Mouse (Mus musculus): Measurements from ENCODE around the gene Necap2. TPM values are rescaled to one million over a fixed set of nuclear protein-coding genes. Genes with fewer than 3 reads are reported as not detected.

Necap2 gene
- polyA plus RNA-seq, 1 experiment from 2014 or later = 76.7 TPM

DNA sequence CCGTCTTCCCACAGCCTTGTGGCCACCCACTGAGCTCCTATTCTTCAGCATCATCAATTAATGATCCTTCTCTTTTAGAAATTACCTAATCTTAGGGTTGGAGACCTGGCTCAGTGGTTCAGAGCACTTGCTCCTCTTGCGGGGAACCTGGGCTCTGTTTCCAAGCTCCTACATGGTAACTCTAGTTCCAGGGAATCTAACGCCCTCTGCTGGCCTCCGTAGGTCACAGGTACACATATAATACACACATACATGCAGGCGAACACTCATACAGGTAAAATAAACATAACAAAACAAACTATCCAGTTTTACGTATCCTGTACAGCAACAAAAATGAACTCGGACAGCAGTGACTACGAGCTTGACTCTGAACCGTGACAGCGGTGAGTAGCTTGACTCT, 21.2 kb downstream of the Necap2 start:
- Histone ChIP-seq H3K4me3 (no peak overlapping the region), H3K9me3 (no peaks in the 10 kb centered on the region), H3K4me2 (no peak overlapping the region), H3K4me1 (peaks cover 43% of the 10 kb centered on the region), H3K9ac (no peak overlapping the region), H3K27ac (no peak overlapping the region), H3K36me3 (peaks cover 45% of the 10 kb centered on the region), H3K27me3 (no peaks in the 10 kb centered on the region)
- ATAC-seq (ENCODE audit: insufficient number of reproducible peaks, insufficient read depth, low FRiP score, low TSS enrichment, low read depth) = no peak
- 95% methylated on average over 10 of the region's 10 CpGs for WGBS

DNA sequence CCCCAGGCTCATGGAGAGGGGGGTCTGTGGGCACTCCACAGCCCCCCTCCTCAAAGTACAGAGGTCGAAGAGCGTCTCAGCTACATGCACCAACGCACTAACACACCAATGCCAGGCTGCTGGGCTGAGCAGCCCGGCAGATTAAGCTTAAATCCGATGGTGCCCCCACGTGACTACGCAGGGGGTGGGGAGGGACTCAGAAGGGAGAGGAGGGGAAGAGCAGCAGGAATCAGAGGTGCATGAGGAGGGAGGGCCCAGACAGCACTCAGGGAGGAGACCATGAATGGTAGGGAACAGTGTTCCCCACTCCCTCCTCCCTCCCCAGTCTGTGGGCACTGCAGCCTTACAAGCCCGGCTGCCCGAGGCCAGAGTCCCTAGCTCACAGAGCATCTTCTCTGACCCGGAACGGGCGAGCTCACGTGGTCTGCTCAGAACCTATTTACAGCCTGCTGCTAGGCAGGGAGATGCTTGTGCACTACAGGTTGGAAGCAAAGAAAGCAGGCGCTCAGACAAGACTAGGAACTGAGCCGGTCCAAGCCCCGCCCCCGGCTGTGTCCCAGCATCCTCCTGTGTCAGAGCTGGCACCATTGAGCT, 24.5 kb downstream of the Necap2 start:
- WGBS = 18% methylated on average over 17 of the region's 17 CpGs
- no peaks in the 10 kb centered on the region for H3K27me3 ChIP-seq
- H3K27ac ChIP-seq = peak overlapping the region; percentile 72
- no peaks in the 10 kb centered on the region for H3K9me3 ChIP-seq
- peak overlapping the region; percentile 64 for H3K9ac ChIP-seq
- H3K4me2 ChIP-seq = peak overlapping the region; percentile 50
- peaks cover 25% of the 10 kb centered on the region for H3K4me1 ChIP-seq
- H3K4me3 ChIP-seq = peak overlapping the region; percentile 24
- H3K36me3 ChIP-seq = peaks cover 58% of the 10 kb centered on the region
- ATAC-seq (ENCODE audit: insufficient number of reproducible peaks, insufficient read depth, low FRiP score, low TSS enrichment, low read depth) = 0 out of 2 replicates have a peak, but pooled peaks have one; percentile 6

DNA sequence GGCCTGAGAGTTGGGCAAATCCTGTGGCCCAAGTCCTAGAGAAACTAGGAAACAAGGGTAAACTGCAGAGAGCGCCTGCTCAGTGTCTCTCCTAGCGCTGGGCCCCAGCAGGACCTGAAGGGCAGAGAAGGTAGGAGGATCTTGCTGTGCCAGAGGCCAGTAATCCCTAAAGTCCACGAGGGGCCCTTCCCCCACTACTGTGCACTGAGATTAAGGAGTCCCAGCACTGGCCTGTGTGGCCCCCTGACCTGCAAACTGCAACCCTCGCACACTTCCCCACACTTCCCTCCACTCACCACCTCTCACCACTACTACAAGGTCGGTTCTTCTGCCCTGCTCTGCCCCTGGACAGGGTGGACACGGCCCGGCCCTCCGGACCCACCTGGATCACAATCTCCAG, 25.0 kb downstream of the Necap2 start:
- Histone ChIP-seq H3K4me3 (0 out of 2 replicates have a peak overlapping the region, but pooled peaks have one; percentile 24), H3K27me3 (no peaks in the 10 kb centered on the region), H3K36me3 (peaks cover 58% of the 10 kb centered on the region), H3K4me2 (peak overlapping the region; percentile 50), H3K4me1 (peaks cover 25% of the 10 kb centered on the region), H3K9ac (peak overlapping the region; percentile 64), H3K27ac (peak overlapping the region; percentile 72), H3K9me3 (no peaks in the 10 kb centered on the region)
- no peak for ATAC-seq (ENCODE audit: insufficient number of reproducible peaks, insufficient read depth, low FRiP score, low TSS enrichment, low read depth)
- 35% methylated on average over 8 of the region's 8 CpGs for WGBS

DNA sequence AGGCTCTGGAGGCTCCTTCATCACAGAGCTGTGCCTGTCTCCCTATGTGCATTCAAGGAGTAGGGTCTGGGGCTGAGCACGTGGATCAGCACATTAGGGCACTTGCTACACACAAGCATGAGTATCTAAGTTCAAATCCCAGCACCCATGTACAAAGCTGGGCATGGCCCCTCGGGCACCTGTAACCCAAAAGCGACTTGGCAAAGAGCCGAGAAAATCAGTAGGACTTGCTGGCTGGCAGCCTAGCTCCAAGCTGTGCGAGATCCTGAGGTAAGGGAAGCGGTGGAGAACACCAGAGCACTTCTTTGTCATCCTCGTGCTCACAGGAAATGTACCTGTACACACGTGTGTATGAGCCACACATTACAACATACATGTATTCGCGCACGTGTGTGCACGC, 25.7 kb downstream of the Necap2 start:
- no peaks in the 10 kb centered on the region for H3K27me3 ChIP-seq
- no peaks in the 10 kb centered on the region for H3K9me3 ChIP-seq
- H3K27ac ChIP-seq = no peak overlapping the region
- H3K4me3 ChIP-seq = no peak overlapping the region
- H3K4me2 ChIP-seq = no peak overlapping the region
- peaks cover 25% of the 10 kb centered on the region for H3K4me1 ChIP-seq
- peaks cover 56% of the 10 kb centered on the region for H3K36me3 ChIP-seq
- no peak for ATAC-seq (ENCODE audit: insufficient number of reproducible peaks, insufficient read depth, low FRiP score, low TSS enrichment, low read depth)
- H3K9ac ChIP-seq = peak overlapping the region; percentile 49; the same call in 1 of the 2 replicates
- 87% methylated on average over 12 of the region's 12 CpGs for WGBS

DNA sequence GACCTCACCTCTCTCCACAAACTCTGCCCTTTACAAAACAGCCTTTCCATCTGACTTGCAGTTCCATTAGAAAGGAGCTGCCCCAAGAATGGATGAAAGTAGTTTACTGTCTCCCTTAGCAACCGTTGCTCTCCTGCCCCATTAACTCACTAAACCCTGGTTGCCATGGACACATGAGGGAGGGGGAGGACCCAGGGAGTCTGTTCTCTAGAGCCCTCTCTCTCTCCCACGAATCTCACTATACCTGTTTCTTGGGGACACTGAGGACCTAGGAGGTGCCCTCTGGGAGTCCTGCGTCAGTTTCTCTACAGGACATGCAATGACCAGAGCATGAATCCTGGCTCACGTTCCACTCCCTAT, 28.7 kb downstream of the Necap2 start:
- H3K27me3 ChIP-seq = no peaks in the 10 kb centered on the region
- H3K4me2 ChIP-seq = no peak overlapping the region
- H3K4me1 ChIP-seq = peaks cover 30% of the 10 kb centered on the region
- WGBS = 38% methylated on average over 4 of the region's 4 CpGs
- no peak for ATAC-seq (ENCODE audit: insufficient number of reproducible peaks, insufficient read depth, low FRiP score, low TSS enrichment, low read depth)
- no peak overlapping the region for H3K4me3 ChIP-seq
- H3K36me3 ChIP-seq = peaks cover 48% of the 10 kb centered on the region
- no peak overlapping the region for H3K27ac ChIP-seq
- H3K9ac ChIP-seq = no peak overlapping the region
- H3K9me3 ChIP-seq = no peaks in the 10 kb centered on the region

DNA sequence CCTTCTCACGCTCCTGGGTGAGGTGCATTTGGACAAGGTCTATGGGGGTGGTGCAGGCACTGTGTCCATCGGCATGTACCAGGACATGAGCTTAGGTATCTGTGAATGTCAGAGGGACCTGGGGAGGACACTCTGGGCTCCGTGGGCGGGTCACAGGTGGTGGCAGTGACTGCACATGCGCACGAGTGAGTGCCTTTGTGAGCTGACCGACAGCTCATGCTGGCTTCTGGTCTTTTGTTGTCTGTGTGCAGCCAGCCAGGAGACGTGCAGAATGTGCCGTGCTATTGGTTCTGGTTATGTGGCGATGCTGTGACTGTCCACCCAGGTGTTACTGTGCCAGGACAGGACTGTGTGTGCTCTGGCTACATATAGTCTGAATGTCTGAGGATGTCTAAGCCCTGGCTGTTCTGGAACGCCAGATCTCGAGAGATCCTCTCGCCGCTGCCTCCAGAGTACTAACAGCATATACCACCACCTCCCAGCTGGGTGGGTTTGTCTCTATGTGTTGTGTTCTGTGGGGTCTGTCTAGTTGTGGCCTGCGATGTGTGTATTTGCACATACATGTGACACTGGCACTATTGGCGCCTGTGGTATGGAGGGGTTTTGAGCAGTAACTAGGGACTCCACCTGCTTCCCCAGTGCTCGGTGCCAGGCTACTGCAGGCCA, 29.2 kb downstream of the Necap2 start:
- Histone ChIP-seq H3K27me3 (no peaks in the 10 kb centered on the region), H3K4me1 (peaks cover 26% of the 10 kb centered on the region), H3K27ac (no peak overlapping the region), H3K4me3 (no peak overlapping the region), H3K4me2 (no peak overlapping the region), H3K9ac (no peak overlapping the region), H3K36me3 (peaks cover 45% of the 10 kb centered on the region), H3K9me3 (no peaks in the 10 kb centered on the region)
- WGBS = 86% methylated on average over 17 of the region's 17 CpGs
- ATAC-seq (ENCODE audit: insufficient number of reproducible peaks, insufficient read depth, low FRiP score, low TSS enrichment, low read depth) = no peak

DNA sequence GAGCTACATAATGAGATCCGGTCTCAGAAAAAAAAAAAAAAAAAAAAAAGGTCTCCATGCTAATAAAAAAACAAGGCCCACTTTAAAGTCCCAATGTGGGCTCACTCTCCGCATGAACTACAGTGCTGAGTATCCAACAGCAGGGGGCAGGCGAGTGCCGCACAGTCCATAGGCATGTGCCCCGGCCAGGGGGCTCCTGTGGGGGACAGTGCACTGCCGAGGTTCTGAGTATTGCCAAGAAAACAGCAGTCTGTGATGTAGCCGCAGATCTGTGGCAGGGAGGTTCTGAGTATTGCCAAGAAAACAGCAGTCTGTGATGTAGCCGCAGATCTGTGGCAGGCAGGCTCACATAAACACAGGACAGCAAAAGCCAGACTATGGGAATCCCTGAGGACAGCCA, 33.3 kb downstream of the Necap2 start:
- Histone ChIP-seq H3K9ac (no peak overlapping the region), H3K4me3 (no peak overlapping the region)
- no peak for ATAC-seq (ENCODE audit: insufficient number of reproducible peaks, insufficient read depth, low FRiP score, low TSS enrichment, low read depth)

DNA sequence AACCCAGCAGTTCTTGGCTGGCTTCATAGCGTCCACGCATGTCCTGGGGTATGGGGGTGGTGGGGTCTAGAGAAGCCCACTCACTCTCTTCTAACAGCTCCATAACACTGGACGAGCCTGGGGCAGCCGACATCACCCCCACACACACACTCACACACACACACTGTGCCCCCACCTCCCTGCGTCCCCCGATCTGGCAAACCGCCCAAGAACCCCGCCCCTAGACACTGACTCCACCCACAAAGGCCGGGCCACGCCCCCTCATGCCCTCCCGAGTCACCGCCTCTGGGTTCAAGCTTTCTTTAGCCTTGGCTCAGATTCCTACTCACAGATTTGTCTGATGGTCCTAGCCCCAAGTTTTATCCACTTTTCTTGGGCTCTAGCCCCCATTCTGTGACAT, 37.0 kb downstream of the Necap2 start:
- no peak overlapping the region for H3K4me3 ChIP-seq
- no peaks in the 10 kb centered on the region for H3K9me3 ChIP-seq
- H3K4me2 ChIP-seq = no peak overlapping the region
- no peak overlapping the region for H3K27ac ChIP-seq
- 62% methylated on average over 12 of the region's 12 CpGs for WGBS
- H3K4me1 ChIP-seq = peaks cover 5% of the 10 kb centered on the region; the same call in 1 of the 2 replicates
- no peak overlapping the region for H3K9ac ChIP-seq
- no peak for ATAC-seq (ENCODE audit: insufficient number of reproducible peaks, insufficient read depth, low FRiP score, low TSS enrichment, low read depth)
- H3K27me3 ChIP-seq = no peaks in the 10 kb centered on the region
- H3K36me3 ChIP-seq = peaks cover 72% of the 10 kb centered on the region

More for the DNA sequence above, 33.3 kb downstream of the Necap2 start:
- Histone ChIP-seq H3K27ac (peak overlapping the region; percentile 69), H3K4me2 (0 out of 2 replicates have a peak overlapping the region, but pooled peaks have one; percentile 11), H3K4me1 (peaks cover 5% of the 10 kb centered on the region; the same call in 1 of the 2 replicates), H3K27me3 (no peaks in the 10 kb centered on the region), H3K9me3 (no peaks in the 10 kb centered on the region), H3K36me3 (peaks cover 65% of the 10 kb centered on the region)
- WGBS = 14% methylated on average over 8 of the region's 8 CpGs

DNA sequence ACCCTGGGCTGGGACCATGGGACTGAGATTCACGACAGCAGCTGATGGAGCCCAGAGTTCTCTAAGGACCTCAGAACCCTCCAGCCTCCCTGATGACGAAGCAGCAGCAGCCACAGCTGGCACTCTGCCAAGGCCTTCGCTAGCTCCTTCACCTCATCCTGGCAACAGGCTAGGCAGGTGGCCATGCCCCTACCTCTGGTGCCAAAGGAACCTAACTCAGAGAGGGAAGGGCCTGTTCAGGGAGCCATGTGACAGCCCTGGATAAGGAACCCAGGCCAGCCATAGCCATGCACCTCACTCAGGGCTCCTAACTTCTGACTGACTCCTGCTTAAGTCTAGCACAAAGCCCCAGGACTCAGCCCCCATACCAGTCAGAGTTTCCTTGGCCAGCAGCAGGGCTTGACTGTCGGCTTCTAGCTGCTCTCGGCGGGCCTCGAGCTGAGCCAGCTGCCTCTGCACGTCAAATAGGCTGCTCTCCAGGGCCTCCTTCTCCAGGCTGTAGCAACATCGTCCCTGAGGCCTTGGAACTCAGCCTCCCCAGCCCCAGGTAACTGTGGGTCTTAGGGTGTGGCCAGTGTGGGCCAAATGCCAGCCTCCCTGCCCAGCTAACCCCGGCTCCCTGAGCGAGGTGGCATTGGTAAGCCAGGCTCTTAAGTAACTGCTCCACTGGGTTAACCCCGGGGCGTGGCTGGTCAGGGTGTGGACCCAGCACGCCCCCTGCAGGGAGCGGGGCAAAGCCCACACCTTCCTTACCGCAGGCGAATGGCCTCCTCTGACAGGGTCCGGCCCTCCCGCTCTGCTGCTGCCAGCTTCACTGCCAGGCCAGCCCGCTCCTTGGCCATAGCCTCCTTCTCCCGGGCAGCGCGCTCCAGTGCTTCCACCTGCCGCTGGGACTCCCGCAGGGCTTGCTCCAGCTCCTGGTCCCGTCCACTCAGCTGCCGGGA, 44.3 kb downstream of the Necap2 start:
- Histone ChIP-seq H3K4me1 (peaks cover 4% of the 10 kb centered on the region; the same call in 1 of the 2 replicates), H3K4me3 (no peak overlapping the region), H3K9me3 (no peaks in the 10 kb centered on the region), H3K27me3 (no peaks in the 10 kb centered on the region), H3K36me3 (peaks cover 82% of the 10 kb centered on the region), H3K4me2 (no peak overlapping the region), H3K27ac (no peak overlapping the region), H3K9ac (0 out of 2 replicates have a peak overlapping the region, but pooled peaks have one; percentile 2)
- ATAC-seq (ENCODE audit: insufficient number of reproducible peaks, insufficient read depth, low FRiP score, low TSS enrichment, low read depth) = no peak
- WGBS = 81% methylated on average over 27 of the region's 27 CpGs

DNA sequence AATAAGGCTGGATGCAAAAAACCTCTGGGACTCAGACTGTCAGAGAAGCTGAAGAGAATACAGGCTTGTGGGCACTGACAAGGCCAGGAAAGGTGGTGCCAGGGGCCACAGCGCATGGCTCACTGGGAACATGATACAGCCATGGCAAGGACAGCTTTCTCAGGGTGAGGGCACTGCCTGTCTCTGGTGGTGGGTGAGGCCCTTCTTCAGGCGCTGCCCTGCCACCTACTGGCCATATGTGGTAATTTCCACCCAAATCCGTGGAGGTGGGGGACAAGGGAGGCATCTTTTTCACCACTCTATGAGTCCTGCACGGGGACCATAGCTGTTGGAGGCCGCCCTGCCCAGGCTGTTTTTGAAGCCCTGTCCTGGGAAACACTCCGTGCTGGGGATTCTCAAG, 46.4 kb downstream of the Necap2 start:
- peaks cover 83% of the 10 kb centered on the region for H3K36me3 ChIP-seq
- peak overlapping the region; percentile 24; the same call in 1 of the 2 replicates for H3K27ac ChIP-seq
- H3K4me2 ChIP-seq = no peak overlapping the region
- no peak overlapping the region for H3K4me3 ChIP-seq
- 12% methylated on average over 6 of the region's 6 CpGs for WGBS
- H3K4me1 ChIP-seq = peaks cover 4% of the 10 kb centered on the region; the same call in 1 of the 2 replicates
- H3K27me3 ChIP-seq = no peaks in the 10 kb centered on the region
- no peak overlapping the region; the same call in 1 of the 2 replicates for H3K9ac ChIP-seq
- no peak for ATAC-seq (ENCODE audit: insufficient number of reproducible peaks, insufficient read depth, low FRiP score, low TSS enrichment, low read depth)
- H3K9me3 ChIP-seq = no peaks in the 10 kb centered on the region

DNA sequence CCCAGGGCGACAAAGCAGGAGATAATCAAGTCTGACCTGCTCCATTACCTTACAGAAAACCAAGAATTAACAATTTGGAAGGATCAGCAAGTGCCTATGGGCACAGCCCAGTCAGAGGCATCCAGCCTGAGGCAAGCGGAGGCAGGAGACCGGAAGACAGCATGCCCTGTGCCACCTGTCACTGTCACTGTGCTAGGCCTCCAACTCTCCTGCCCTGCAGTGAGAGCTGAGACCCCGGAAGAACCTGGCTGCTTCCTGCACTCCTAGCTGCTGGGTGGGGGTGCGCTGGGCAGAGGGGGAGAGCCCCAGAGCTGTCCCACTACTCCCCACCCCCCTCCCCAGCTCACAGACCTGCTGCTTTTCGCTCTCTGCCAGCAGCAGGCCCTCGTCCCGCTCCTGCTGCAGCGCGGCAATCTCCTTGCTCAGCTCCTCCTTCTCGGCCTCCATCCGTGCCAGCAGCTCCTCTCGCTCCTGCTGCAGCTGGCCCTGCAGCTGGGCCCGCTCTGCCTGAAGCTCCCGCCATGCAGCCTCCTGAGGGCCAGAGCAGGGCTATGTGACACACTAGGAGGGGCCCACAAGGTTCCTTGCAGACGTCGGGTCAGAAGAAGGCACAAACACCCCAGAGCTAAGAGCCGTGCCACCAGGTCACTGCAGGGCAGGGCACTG, 47.5 kb downstream of the Necap2 start:
- WGBS = 83% methylated on average over 18 of the region's 18 CpGs
- no peak overlapping the region; the same call in 1 of the 2 replicates for H3K27ac ChIP-seq
- no peak overlapping the region for H3K9ac ChIP-seq
- peaks cover 4% of the 10 kb centered on the region; the same call in 1 of the 2 replicates for H3K4me1 ChIP-seq
- no peak for ATAC-seq (ENCODE audit: insufficient number of reproducible peaks, insufficient read depth, low FRiP score, low TSS enrichment, low read depth)
- no peaks in the 10 kb centered on the region for H3K27me3 ChIP-seq
- H3K4me3 ChIP-seq = no peak overlapping the region
- H3K36me3 ChIP-seq = peaks cover 83% of the 10 kb centered on the region
- no peaks in the 10 kb centered on the region for H3K9me3 ChIP-seq
- no peak overlapping the region for H3K4me2 ChIP-seq
